Mouse (Mus musculus) midbrain, embryonic 13.5 days (tissue): ENCODE data around the gene Lrwd1. TPM values are rescaled to one million over a fixed set of nuclear protein-coding genes. Genes with fewer than 3 reads are reported as not detected.
"Not testable (repeated sequence)": the region's sequence is repeated elsewhere in the genome, so short reads cannot be mapped to it uniquely, and the experiment has no call there.

Experiments used
- ATAC-seq: fragments of 200-750 bp; cut with Nextera tagmentation; 2 replicates; pipeline ENCODE4 v1.8.0; 2017; ENCODE audit warnings: mild to moderate bottlenecking, moderate TSS enrichment, moderate library complexity
- H3K27ac ChIP-seq: fragments of 300-500 bp; sonication (generic); 2 replicates; pipeline ENCODE4 v1.5.1; 2015; ENCODE audit warnings: inconsistent platforms, mild to moderate bottlenecking, moderate library complexity
- H3K27me3 ChIP-seq: fragments of 300-500 bp; sonication (generic); 2 replicates; pipeline ENCODE4 v1.6.1; 2015; ENCODE audit warnings: mild to moderate bottlenecking, inconsistent platforms
- H3K36me3 ChIP-seq: fragments of 300-500 bp; sonication (generic); 2 replicates; pipeline ENCODE4 v1.6.1; 2015; ENCODE audit warnings: mild to moderate bottlenecking, inconsistent platforms
- H3K4me1 ChIP-seq: fragments of 300-500 bp; sonication (generic); replicated peaks from 2 replicates; pipeline ENCODE4 v1.6.1; 2015; ENCODE audit warnings: inconsistent platforms
- H3K4me2 ChIP-seq: fragments of 300-500 bp; sonication (generic); replicated peaks from 2 replicates; pipeline ENCODE4 v1.6.1; 2015; ENCODE audit warnings: moderate library complexity, mild to moderate bottlenecking, inconsistent platforms
- H3K4me3 ChIP-seq: fragments of 300-500 bp; sonication (generic); replicated peaks from 2 replicates; pipeline ENCODE4 v1.5.1; 2015; ENCODE audit warnings: mild to moderate bottlenecking, inconsistent platforms
- H3K9ac ChIP-seq: fragments of 300-500 bp; sonication (generic); replicated peaks from 2 replicates; pipeline ENCODE4 v1.6.1; 2015; ENCODE audit warnings: mild to moderate bottlenecking, inconsistent platforms
- H3K9me3 ChIP-seq: fragments of 300-500 bp; sonication (generic); 2 replicates; pipeline ENCODE4 v1.6.1; 2016; ENCODE audit warnings: mild to moderate bottlenecking, inconsistent platforms
- WGBS: fragments of 180-500 bp; shearing (Covaris S2); methylation state at CpG from one replicate; pipeline ENCODE4 v1.1.7; 2015; 5-methylcytosine and 5-hydroxymethylcytosine counted together
- polyA plus RNA-seq: library from polyadenylated mRNA; unstranded; fragments of >200 nt; fragmentation: Nextera tagmentation; extraction: Ambion mirVana; gene quantifications from 2 replicates; pipeline ENCODE4 v1.2.1, GENCODE M21; 2015

Gene Lrwd1
- polyA plus RNA-seq, 1 experiment from 2014 or later, result 33.8 TPM

- Histone ChIP-seq H3K36me3 (peaks cover 13% of the 10 kb centered on the region), H3K4me2 (peak overlapping the region; percentile 84), H3K4me1 (peaks cover 31% of the 10 kb centered on the region), H3K9me3 (no peaks in the 10 kb centered on the region), H3K27me3 (0 out of 2 replicates have a peak, but pooled peaks cover 11% of the 10 kb centered on the region), H3K4me3 (peak overlapping the region; percentile 65), H3K27ac (peak overlapping the region; percentile 76), H3K9ac (peak overlapping the region; percentile 80)
- 10% methylated on average over 15 of the region's 15 CpGs for WGBS
- ATAC-seq, result peak; percentile 61; the same call in 1 of the 2 replicates
Observed at GRCm38 (mm10) chr5:136169626-136170511, 34.0 kb upstream of the Lrwd1 start.

GRCm38 (mm10) chr5:136168071-136168470 lies 32.2 kb upstream of the Lrwd1 start:
- no peak overlapping the region for H3K4me3 ChIP-seq
- H3K36me3 ChIP-seq, result peaks cover 15% of the 10 kb centered on the region
- no peak overlapping the region for H3K27ac ChIP-seq
- no peaks in the 10 kb centered on the region for H3K9me3 ChIP-seq
- ATAC-seq, result no peak
- H3K4me2 ChIP-seq, result no peak overlapping the region
- 0 out of 2 replicates have a peak, but pooled peaks cover 11% of the 10 kb centered on the region for H3K27me3 ChIP-seq
- H3K9ac ChIP-seq, result no peak overlapping the region
- 93% methylated on average over 3 of the region's 3 CpGs for WGBS
- peaks cover 27% of the 10 kb centered on the region for H3K4me1 ChIP-seq

- Histone ChIP-seq H3K4me3 (no peak overlapping the region), H3K9me3 (no peaks in the 10 kb centered on the region), H3K4me2 (no peak overlapping the region), H3K36me3 (peaks cover 17% of the 10 kb centered on the region), H3K27me3 (0 out of 2 replicates have a peak, but pooled peaks cover 6% of the 10 kb centered on the region), H3K27ac (no peak overlapping the region), H3K4me1 (peaks cover 27% of the 10 kb centered on the region), H3K9ac (no peak overlapping the region)
- 90% methylated on average over 4 of the region's 4 CpGs for WGBS
- ATAC-seq, result no peak
Observed at GRCm38 (mm10) chr5:136167296-136167695, 31.4 kb upstream of the Lrwd1 start.

- no peaks in the 10 kb centered on the region for H3K9me3 ChIP-seq
- 73% methylated on average over 8 of the region's 8 CpGs for WGBS
- H3K4me1 ChIP-seq, result peaks cover 15% of the 10 kb centered on the region
- no peak overlapping the region for H3K4me2 ChIP-seq
- no peaks in the 10 kb centered on the region for H3K27me3 ChIP-seq
- H3K36me3 ChIP-seq, result peaks cover 25% of the 10 kb centered on the region
- H3K27ac ChIP-seq, result peak overlapping the region; percentile 48
- H3K9ac ChIP-seq, result no peak overlapping the region; the same call in 1 of the 2 replicates
- no peak; the same call in 1 of the 2 replicates for ATAC-seq
- H3K4me3 ChIP-seq, result no peak overlapping the region
Observed at GRCm38 (mm10) chr5:136165246-136165645, 29.4 kb upstream of the Lrwd1 start.

DNA sequence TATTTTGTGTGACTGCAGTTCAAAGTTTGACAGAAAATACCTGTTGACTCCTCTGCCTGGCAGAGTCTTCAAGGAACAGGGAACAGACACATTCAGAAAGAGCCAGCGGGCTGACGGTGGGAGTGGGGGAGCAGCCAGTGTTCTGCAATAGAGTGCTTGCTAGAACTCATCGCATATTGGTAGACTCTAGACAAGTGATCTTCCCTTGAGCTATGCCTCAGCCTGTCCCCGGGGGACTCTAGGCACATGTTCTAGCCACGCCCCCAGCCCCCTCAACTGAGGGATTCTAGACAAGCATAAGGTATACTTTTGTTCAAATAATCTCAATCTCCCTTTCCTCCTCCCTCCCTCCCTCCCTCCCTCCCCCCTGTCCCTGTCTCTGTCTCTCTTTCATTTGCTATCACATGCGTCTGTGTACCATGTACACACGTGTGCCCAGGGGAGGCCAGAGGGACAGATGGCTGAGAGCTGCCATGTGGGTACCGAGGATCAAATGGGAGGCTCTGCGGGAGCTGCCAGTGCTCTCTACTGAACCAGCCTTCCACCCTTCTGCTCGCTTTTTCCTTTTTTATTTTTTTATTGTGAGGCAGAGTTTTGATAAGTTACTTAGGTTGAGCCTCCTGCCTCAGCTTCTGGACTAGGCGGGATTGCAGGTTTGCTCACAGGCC lies 28.1 kb upstream of the Lrwd1 start:
- no peaks in the 10 kb centered on the region for H3K27me3 ChIP-seq
- no peak overlapping the region for H3K9ac ChIP-seq
- H3K27ac ChIP-seq, result 0 out of 2 replicates have a peak overlapping the region, but pooled peaks have one; percentile 51
- H3K4me1 ChIP-seq, result peaks cover 11% of the 10 kb centered on the region; the same call in 1 of the 2 replicates
- H3K9me3 ChIP-seq, result no peaks in the 10 kb centered on the region
- peaks cover 28% of the 10 kb centered on the region for H3K36me3 ChIP-seq
- ATAC-seq, result peak; percentile 67
- no peak overlapping the region for H3K4me3 ChIP-seq
- WGBS, result 71% methylated on average over 11 of the region's 11 CpGs
- no peak overlapping the region for H3K4me2 ChIP-seq

DNA sequence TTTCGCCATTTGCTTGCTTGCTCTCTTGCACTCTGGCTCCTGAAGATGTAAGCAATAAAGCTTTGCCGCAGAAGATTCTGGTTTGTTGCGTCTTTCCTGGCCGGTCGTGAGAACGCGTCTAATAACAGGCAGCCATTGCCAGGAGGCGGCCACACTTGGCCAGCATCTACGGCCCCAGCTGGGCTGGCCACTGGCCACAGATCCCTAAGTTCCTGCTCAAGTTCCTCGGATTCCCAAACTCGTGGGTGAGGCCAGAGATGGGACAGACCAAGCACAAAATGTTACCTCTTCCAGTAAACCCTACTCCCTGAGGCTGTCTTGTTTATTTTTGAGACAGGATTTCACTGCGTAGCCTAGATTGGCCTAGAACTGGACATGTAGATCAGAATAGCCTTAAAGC lies 24.2 kb upstream of the Lrwd1 start:
- not testable (repeated sequence) for H3K4me3 ChIP-seq, H3K9me3 ChIP-seq, H3K27me3 ChIP-seq, H3K9ac ChIP-seq, H3K4me1 ChIP-seq, ATAC-seq, H3K4me2 ChIP-seq, H3K27ac ChIP-seq
- WGBS, result 90% methylated on average over 11 of the region's 12 CpGs
- H3K36me3 ChIP-seq, result peaks cover 15% of the 10 kb centered on the region

- no peaks in the 10 kb centered on the region for H3K27me3 ChIP-seq
- no peaks in the 10 kb centered on the region for H3K4me1 ChIP-seq
- H3K9ac ChIP-seq, result no peak overlapping the region
- WGBS, result 84% methylated on average over 5 of the region's 5 CpGs
- H3K27ac ChIP-seq, result no peak overlapping the region
- no peaks in the 10 kb centered on the region for H3K9me3 ChIP-seq
- H3K4me3 ChIP-seq, result no peak overlapping the region
- H3K36me3 ChIP-seq, result peaks cover 9% of the 10 kb centered on the region
- no peak for ATAC-seq
- H3K4me2 ChIP-seq, result no peak overlapping the region
Observed at GRCm38 (mm10) chr5:136155399-136155798, 19.5 kb upstream of the Lrwd1 start.

GRCm38 (mm10) chr5:136152365-136152764 lies 16.5 kb upstream of the Lrwd1 start:
- Histone ChIP-seq H3K9me3 (no peaks in the 10 kb centered on the region), H3K4me2 (no peak overlapping the region), H3K9ac (no peak overlapping the region), H3K4me3 (no peak overlapping the region), H3K27ac (no peak overlapping the region), H3K36me3 (peaks cover 5% of the 10 kb centered on the region), H3K4me1 (no peaks in the 10 kb centered on the region), H3K27me3 (no peaks in the 10 kb centered on the region)
- WGBS, result 88% methylated on average over 8 of the region's 8 CpGs
- ATAC-seq, result no peak

DNA sequence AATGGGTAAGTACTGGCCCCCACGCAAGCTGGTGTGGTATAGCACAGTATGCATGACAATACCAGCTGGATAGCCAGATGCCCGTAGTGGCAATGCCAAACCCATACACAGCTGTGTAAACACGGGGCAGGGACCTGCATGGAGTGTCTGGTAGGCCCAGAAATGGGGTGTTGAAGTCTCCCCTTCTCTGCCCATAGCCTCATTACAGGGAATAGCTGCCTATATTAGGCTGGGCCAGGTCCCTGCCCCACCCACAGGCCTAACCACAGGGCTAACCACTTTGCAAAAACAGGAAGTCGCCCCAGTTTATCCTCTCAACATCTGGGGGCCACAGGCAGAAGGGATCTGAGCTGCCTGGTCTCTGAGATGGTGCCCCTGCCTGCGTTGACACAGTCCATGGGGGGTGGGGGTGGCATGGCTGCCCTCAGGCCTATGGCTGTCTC lies 13.3 kb upstream of the Lrwd1 start:
- H3K9me3 ChIP-seq, H3K36me3 ChIP-seq, H3K4me3 ChIP-seq, H3K27me3 ChIP-seq, H3K27ac ChIP-seq, H3K9ac ChIP-seq, H3K4me2 ChIP-seq, H3K4me1 ChIP-seq: not testable (repeated sequence)
- 75% methylated on average over 5 of the region's 5 CpGs for WGBS
- ATAC-seq, result 0 out of 2 replicates have a peak, but pooled peaks have one; percentile 24

DNA sequence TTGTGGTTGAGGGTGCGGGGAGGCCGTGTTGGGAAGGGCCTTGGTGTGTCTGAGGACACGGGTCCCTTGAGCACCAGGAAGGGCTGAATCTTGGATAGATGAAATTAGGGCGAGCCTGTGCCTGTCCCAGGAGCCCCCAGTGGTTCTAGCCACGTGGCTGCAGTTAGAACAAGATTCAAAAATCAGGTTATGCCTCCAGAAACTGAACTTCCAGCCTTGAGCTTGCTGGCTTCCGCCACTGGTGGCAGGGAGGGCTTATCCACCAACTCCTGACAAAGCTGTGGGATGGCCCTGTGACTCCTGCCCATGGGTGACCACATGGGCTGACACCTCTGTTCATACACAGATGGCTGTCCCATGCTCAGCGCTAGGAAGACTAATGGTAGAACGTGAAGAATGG lies 11.8 kb upstream of the Lrwd1 start:
- Histone ChIP-seq H3K36me3 (peaks cover under 1% of the 10 kb centered on the region; the same call in 1 of the 2 replicates), H3K27ac (no peak overlapping the region), H3K4me1 (no peaks in the 10 kb centered on the region), H3K9ac (no peak overlapping the region), H3K4me2 (no peak overlapping the region), H3K27me3 (no peaks in the 10 kb centered on the region), H3K9me3 (no peaks in the 10 kb centered on the region), H3K4me3 (no peak overlapping the region)
- ATAC-seq, result no peak
- WGBS, result 69% methylated on average over 8 of the region's 8 CpGs

DNA sequence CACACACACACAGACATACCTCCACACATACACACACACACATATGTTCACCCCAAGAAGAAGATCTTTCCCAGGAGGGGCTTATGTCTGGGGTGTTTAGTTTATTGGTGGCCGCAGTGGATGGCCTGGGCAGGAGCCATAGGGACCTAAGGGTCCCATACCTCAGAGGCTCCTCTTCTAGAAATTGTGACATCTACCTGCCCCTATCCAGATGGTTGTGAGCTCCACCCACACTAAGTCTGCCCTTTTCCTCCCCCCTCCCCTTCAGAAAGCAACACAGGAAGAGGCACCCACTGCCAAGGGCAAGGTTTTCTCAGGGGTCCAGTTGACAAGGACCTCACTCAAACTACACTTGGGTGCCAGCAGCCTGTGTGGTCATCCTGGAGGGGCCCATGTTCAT lies 11.1 kb upstream of the Lrwd1 start:
- H3K4me2 ChIP-seq, result no peak overlapping the region
- no peaks in the 10 kb centered on the region for H3K4me1 ChIP-seq
- ATAC-seq, result no peak
- H3K27me3 ChIP-seq, result no peaks in the 10 kb centered on the region
- H3K9me3 ChIP-seq, result no peaks in the 10 kb centered on the region
- WGBS, result 89% methylated on average over 1 of the region's 1 CpGs
- H3K9ac ChIP-seq, result no peak overlapping the region
- no peak overlapping the region for H3K27ac ChIP-seq
- peaks cover 9% of the 10 kb centered on the region for H3K36me3 ChIP-seq
- no peak overlapping the region for H3K4me3 ChIP-seq
